Mouse (Mus musculus): Measurements from ENCODE around the gene Sobp.

Gene Sobp

GRCm38 (mm10) chr10:43087421-43087820 is 86.9 kb downstream of the Sobp start:
- no peak for DNase-seq (ENCODE audit: low spot score in 2 of 2)

GRCm38 (mm10) chr10:43086888-43087287 is 87.4 kb downstream of the Sobp start:
- DNase-seq (ENCODE audit: low spot score in 2 of 2): no peak

GRCm38 (mm10) chr10:43084087-43084366 is 90.3 kb downstream of the Sobp start:
- DNase-seq (ENCODE audit: low spot score in 2 of 2): no peak

- DNase-seq (ENCODE audit: low spot score in 2 of 2): no peak
Measured at GRCm38 (mm10) chr10:43083288-43084086, 90.8 kb downstream of the Sobp start.

GRCm38 (mm10) chr10:43081316-43081715 is 93.0 kb downstream of the Sobp start:
- DNase-seq (ENCODE audit: low spot score in 2 of 2): peak in 1 of 2 experiments; percentile 57

GRCm38 (mm10) chr10:43075535-43076152 is 98.7 kb downstream of the Sobp start:
- peak; percentile 72 to 75 for DNase-seq (ENCODE audit: low spot score in 2 of 2)

GRCm38 (mm10) chr10:43073281-43073680 is 101.0 kb downstream of the Sobp start:
- DNase-seq (ENCODE audit: low spot score in 2 of 2): no peak

- DNase-seq (ENCODE audit: low spot score in 2 of 2): peak in 1 of 2 experiments; percentile 44
Measured at GRCm38 (mm10) chr10:43070893-43071292, 103.4 kb downstream of the Sobp start.

- DNase-seq (ENCODE audit: low spot score in 2 of 2): no peak
Measured at GRCm38 (mm10) chr10:43065331-43065730, 109.0 kb downstream of the Sobp start.

- no peak for DNase-seq (ENCODE audit: low spot score in 2 of 2)
Measured at GRCm38 (mm10) chr10:43061519-43062105, 112.7 kb downstream of the Sobp start.

- no peak for DNase-seq (ENCODE audit: low spot score in 2 of 2)
Measured at GRCm38 (mm10) chr10:43055405-43055804, 118.9 kb downstream of the Sobp start.

- no peak for DNase-seq (ENCODE audit: low spot score in 2 of 2)
Measured at GRCm38 (mm10) chr10:43054776-43055175, 119.6 kb downstream of the Sobp start.

GRCm38 (mm10) chr10:43053861-43054560 is 120.3 kb downstream of the Sobp start:
- no peak for DNase-seq (ENCODE audit: low spot score in 2 of 2)

GRCm38 (mm10) chr10:43052462-43052861 is 121.9 kb downstream of the Sobp start:
- DNase-seq (ENCODE audit: low spot score in 2 of 2): peak in 1 of 2 experiments; percentile 43

GRCm38 (mm10) chr10:43047804-43048348 is 126.5 kb downstream of the Sobp start:
- DNase-seq (ENCODE audit: low spot score in 2 of 2): no peak

- DNase-seq (ENCODE audit: low spot score in 2 of 2): no peak
Measured at GRCm38 (mm10) chr10:43043351-43044209, 130.8 kb downstream of the Sobp start.

GRCm38 (mm10) chr10:43042591-43043327 is 131.6 kb downstream of the Sobp start:
- peak in 1 of 2 experiments; percentile 10 for DNase-seq (ENCODE audit: low spot score in 2 of 2)

GRCm38 (mm10) chr10:43041794-43042193 is 132.5 kb downstream of the Sobp start:
- DNase-seq (ENCODE audit: low spot score in 2 of 2): no peak

- no peak for DNase-seq (ENCODE audit: low spot score in 2 of 2)
Measured at GRCm38 (mm10) chr10:43037455-43037793, 136.9 kb downstream of the Sobp start.

GRCm38 (mm10) chr10:43036646-43037454 is 137.5 kb downstream of the Sobp start:
- no peak for DNase-seq (ENCODE audit: low spot score in 2 of 2)
